Mouse (Mus musculus) layer of hippocampus, adult 11-12 months (tissue): Measurements from ENCODE around the gene Gm21773.
"Not testable (repeated sequence)": the region's sequence is repeated elsewhere in the genome, so short reads cannot be mapped to it uniquely, and the experiment has no call there.

Experiments
- DNase-seq: peaks from one replicate; pipeline ENCODE4 v3.0.0; 2022; ENCODE audit warnings: low spot score

Gm21773 gene

GRCm38 (mm10) chrY:25309260-25309659 lies at the start of gene Gm21773:
Gm21773 (minus strand) TSS chrY:25309360.
- not testable (repeated sequence) for DNase-seq
